Mouse (Mus musculus) bone marrow macrophage, adult 2 months (primary cell): ENCODE measurements around the gene Cfap221.

Source experiments
- CTCF ChIP-seq: IDR thresholded peaks from 2 replicates; pipeline ENCODE4 v1.5.1; 2012; ENCODE audit warnings: low read depth, mild to moderate bottlenecking, low read length, moderate library complexity
- POLR2A ChIP-seq: IDR thresholded peaks from 2 replicates; pipeline ENCODE4 v1.6.1; 2012; ENCODE audit warnings: mild to moderate bottlenecking, low read depth, low read length, borderline replicate concordance

GRCm38 (mm10) chr1:119954680-119955079 is 42.4 kb downstream of the Cfap221 start:
- TF ChIP-seq CTCF (no peak), POLR2A (no peak)
